Mouse (Mus musculus) megakaryocyte progenitor cell, adult 5-6 weeks (primary cell): ENCODE measurements around the gene Aff3. TPM values are rescaled to one million over a fixed set of nuclear protein-coding genes. Genes with fewer than 3 reads are reported as not detected.
A peak's percentile ranks its signal among the peaks of the same experiment; 100 is the strongest.

Experiments
- ATAC-seq: replicated peaks from 2 replicates; pipeline ENCODE4 v1.8.0; 2016; ENCODE audit warnings: mild to moderate bottlenecking, moderate TSS enrichment, inconsistent platforms; ENCODE audit not compliant: poor library complexity
- total RNA-seq, 2 experiments: library from RNA; stranded (forward) in 1 of 2; stranded (reverse) in 1 of 2; fragments of 157-497, 149-512 nt in 1 of 2; fragments of 200-1000 nt in 1 of 2; gene quantifications; 2 replicates each; pipeline versions ENCODE4 v1.2.3 to v1.2.4; 2015 to 2017

Aff3 gene
- total RNA-seq, 2 experiments from 2014 or later = 11.8 to 26.9 TPM

DNA sequence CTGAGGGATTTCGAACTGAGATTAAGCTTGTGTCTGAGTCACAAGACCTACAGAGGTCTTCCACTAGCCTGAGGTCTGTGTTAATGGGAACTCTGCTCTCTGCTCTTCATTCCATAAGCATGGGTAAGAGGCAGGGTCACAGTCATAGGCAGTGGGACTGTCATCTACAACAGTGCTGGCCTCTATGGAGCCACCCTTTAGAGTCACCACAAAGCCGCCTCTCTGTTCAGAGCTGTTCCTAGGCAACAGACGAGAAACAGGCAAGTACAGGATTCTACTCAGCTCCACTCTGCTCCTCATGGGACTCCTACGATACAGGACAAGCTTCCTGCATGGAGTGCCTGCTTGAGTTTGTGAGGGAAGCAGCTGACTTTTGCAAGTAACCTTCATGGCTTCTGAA is 371.9 kb downstream of the Aff3 start:
- no peak for ATAC-seq

DNA sequence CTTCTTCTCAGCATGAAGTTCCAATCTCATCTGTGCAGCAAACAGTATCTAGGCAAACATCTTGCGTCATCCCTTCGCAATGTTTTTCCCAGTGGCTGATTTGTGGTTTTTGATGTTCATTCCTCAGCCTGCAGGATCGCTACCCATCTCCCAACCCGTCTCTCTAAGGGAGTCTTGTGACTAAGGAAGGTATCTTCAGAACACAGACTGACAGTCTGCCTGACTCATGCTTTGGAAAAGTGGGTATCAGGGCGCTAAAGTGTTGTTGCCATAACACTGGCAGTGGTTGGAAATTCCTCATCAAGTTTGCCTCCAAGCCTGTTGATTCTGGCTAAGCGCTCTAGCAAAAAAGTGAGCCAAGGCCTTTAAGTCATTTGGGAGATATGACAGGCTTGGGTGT is 372.8 kb downstream of the Aff3 start:
- no peak for ATAC-seq

DNA sequence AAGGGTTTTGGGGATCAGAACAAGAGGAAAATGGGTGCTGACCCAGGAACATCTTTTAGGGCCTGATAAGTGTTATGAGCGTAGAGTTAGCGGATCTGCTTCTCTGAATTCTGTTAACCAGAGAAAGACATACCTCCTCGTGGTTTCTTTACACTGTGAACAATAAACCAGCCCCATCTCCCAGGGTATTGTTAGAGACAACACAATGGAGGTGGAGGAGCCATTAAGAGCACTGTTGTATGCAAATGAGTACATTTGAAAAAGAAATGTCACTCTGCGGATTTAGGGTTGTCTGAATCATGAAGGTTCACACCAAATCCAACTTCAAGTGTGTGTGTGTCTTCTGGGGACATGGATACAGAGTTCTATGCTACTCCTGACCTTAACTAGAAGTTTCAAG is 373.3 kb downstream of the Aff3 start:
- ATAC-seq = no peak

DNA sequence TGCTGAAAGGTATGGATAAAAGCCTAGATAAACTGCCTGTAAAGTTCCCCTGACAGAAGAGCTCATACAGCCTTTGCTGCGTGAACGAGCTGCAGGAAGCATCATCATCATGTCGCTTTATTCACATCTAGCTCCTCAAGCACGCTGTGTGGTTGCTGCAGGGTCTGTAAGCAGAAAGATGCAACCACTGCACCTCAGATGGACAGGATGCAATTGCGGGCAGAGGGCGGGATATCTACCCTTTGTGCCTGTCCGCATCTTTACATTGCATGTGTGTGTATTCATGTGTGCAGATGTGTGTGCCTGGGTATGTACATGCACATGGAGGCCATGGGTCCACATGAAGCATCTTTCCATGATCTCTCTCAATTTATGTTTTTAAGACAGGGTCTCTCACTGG is 373.9 kb downstream of the Aff3 start:
- ATAC-seq = no peak

DNA sequence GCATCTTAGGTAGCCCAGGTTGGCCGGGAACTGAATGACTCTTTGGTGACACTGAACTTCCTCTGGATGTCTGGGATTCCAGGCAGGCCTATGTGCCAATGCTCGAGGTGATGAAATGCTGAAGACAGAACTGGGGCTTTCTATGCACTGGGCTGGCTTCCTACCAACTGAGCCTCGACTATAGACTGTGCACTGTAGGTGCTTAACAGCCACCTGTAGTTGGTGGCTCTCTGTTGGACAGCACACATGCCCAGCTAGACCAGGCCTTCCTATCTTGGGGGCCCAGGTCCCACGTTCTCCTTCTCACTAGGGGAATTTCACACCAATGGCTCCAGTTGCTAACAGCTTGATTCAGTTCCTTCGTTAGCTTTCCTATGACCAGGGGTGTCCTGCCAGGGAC is 374.9 kb downstream of the Aff3 start:
- no peak for ATAC-seq

DNA sequence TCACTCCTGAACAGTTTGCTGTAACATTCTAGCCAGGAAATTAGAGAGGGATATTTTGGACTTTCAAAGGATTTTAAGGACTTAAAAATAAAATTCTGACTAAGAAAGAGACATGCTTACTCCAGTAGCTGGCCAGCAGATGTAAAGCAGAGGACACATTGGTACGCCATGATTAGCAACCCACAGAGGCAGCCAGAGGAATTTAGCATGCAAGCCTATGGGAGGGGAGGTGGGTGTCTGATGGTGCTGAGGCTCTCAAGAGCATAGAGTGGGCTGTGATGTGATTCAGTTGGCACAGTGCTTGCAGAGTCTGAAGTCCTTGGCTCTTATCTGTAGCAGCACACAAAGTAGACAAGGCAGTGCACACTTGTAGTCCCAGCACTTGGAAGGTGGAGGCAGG is 376.0 kb downstream of the Aff3 start:
- no peak for ATAC-seq

DNA sequence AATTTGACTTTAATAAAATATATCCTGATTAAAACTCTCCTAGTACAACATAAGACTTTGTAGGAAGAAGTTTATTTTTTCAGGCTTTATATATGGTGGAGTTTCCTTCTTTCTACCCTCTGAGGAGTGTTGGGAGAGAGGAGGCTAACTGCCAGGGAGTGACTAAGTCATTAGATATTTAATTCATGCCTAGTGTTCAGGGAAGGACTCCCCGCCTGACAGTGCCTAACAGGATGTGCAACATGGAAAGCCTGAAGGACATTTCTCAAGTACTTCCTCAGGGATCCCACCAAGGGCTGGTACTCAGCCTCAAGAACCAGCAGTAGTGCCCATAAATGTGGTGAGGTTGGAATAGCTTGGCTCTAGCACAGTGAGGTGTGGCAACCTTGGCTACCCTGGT is 378.2 kb downstream of the Aff3 start:
- no peak for ATAC-seq

DNA sequence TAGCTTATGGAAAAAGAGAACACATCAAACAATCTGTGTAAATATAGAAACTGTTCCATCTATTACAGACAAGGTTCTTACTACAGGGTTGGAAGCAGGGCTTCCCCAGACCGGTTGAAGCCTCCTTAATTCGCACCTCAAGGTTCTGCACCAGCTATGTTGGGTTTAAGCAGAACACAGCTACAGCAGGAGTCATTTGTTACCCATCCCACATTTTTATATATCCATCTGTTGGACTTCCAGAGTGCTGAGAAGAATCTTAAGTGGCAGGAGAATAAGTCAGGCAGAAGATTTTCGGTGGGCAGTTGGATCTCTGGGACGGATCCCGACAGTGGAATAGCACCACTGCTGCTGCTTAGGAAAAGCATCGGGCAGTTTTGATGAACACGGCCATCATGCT is 384.2 kb downstream of the Aff3 start:
- no peak for ATAC-seq

DNA sequence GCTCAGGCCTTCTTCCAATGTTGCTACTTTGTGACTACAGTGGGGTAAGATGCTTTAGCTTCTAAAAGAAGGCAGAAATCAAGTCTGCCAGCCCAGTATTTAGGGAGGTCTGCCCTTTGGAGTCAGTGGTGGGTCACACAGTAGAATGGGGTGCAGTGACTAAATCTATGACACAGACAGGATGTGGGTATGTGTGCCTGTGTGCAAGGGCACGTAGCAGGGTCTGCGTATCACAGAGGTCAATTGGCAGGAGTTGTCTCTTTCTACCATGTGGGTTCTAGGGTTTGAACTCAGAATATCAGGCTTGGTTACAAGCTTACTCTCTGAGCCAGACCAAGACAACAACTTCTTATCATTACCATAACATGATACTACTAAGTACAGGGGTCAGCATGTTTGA is 393.4 kb downstream of the Aff3 start:
- ATAC-seq = no peak

DNA sequence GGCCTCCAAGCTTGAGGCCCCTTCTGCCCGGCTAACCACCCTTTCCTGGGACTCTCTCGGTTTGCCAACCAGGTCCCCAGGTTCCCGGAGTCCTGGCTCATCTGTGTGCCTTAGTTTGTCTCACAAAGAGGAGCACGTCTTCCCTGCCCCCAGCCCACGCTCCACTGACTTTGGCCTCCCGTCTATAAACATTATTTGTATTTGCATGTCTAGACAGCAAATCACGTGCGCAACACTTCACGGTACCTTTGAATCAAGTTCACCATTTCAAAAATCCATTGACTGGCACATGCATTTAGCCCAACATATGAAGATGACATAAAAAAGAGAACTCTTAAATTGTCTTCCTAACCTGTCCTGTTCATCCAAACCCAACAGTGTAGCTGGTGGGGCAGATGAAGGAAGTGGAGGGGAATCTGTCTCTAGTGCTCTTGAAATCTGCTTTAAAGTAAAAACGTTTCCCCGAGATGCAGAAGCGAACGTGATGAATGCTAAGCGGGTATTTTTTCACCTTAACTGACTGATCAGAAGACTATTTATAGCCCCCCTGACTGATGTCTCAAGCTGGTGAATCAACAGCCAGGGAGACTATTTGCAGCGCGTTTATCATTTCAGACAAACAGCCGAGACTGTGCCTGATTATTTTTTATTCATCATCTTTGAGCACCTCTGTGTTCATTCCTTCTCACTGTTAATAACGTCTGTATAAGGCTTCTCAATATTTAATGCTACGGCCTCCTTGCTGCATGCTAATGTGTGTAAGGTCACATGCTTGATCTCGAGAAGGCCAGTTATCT is 396.3 kb downstream of the Aff3 start:
- ATAC-seq = no peak

DNA sequence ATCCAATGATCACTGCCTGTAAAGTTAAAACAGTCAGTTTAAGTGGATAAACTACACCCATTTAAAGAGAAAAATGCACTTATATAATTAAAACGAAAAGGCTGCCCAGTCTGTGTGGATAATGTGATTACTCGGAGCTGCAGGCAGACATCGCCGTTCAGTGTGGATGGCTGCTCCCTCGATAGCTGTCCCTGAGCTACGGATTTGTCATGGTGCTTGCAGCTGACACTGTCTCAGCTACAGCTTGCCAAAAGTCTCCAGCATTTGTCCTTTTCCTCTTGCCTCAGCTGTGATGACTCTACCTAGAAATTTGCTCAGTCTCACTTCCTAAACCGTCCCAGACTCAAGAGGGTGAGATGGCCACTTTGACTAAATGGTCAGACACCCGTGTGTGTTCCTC is 401.5 kb downstream of the Aff3 start:
- ATAC-seq = no peak

DNA sequence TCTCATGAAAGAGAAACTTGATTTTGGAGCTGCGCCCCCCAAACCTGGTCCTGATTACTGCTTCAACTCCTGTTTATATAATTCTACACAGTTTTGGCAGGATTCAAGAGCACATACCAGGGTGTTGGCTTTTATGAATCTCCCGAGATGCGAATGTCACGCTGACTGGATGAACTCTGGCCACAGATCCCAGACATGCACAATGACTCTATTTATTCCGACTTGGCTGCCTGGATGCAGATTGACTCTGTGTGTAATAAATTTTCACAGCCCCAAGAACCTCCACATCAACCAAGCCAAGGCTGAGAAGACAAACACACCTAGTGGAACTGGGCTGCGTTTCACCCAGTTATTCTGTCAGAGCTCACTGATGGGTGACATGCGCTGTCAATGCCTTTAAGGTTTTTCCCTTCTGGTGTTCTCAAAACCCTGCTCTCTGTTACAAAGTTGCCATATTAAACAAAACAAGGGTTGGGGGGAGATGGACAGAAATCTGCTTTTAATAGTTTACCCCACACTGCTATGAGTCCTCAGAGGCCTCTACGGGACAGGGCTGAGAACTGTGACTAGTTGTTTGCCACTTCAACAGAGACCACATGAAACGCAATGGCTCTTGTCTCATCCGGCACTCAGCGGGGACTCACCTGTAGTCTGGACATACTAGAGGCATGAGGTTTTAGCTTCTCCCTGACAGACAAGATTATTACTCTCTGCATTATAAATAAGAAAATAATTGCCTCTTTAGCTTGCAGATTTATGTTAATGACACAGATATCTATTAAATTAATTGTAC is 402.2 kb downstream of the Aff3 start:
- ATAC-seq = no peak

DNA sequence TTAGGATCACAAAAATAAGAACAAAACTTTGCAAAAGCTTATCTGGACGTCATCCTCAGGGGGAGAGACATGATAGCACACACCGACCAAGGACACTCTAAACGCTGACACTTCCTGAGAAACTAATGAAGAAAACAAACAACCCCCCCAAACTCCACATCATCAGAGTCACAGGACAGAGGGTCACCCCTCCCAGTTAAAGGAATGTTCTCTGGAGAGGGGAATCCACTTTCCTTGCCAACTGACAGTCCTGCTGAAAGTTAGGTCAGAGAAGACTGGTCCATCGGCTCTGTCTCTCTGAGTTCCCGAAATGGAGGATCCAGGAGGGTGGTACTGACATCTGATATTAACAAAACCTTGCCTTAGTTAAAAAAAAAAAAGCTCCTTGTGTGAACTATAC is 403.7 kb downstream of the Aff3 start:
- no peak for ATAC-seq

DNA sequence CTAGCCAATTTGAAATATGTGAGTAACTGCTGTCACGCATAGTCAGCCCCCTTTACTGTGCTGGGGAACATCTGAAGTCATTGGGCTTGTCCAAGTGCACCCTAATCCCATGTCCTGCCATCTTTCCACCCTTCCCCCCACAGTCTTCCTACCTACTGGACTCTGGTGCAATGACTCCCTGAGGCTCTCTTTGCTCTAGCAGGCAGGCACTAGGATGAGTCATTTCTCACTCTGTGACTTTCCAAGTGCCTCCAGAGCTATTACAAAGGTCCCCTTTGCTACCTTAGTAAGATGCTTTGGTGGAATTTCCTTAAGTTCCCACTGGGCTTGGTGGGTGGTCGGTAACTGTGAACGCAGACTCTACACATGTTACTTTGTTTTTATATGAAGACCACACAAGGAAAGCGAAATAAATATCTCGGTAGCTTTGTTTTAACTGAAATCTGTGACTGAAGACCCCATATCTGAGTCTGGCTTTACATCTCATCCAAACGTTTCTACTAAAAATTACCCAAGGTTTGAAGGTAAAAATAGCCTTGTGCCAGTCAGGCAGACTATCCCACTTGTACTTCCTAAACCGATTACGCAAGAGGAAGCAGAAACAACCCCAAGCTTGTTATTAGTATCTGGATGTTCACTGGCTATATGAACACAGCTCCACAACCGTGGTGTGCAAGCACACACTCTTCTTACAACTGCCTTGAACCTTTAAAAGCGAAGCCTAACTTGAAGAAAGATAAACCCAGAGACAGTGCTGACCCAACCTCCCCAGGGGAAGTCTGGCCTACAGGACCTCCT is 405.0 kb downstream of the Aff3 start:
- ATAC-seq = peak; percentile 46; the same call in 1 of the 2 replicates

DNA sequence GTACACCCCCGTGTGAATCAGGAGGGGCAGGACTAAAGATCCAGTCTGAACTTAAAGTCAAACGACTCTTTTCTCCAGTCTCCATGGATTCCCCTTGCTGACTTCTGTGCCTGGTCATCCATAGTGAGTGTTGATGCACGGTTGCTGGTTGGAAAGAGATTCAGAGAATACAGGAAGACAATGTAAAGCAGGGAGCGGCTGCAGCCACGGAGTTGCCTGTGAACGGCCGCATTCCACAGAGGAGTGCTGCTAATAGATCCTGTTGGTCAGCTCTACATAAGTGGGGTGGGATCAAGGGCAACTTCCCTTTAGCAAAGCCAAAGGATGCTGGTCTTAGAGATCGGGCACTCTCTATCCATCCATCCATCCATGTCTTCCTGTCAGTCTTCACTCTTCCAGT is 410.3 kb downstream of the Aff3 start:
- ATAC-seq = no peak

DNA sequence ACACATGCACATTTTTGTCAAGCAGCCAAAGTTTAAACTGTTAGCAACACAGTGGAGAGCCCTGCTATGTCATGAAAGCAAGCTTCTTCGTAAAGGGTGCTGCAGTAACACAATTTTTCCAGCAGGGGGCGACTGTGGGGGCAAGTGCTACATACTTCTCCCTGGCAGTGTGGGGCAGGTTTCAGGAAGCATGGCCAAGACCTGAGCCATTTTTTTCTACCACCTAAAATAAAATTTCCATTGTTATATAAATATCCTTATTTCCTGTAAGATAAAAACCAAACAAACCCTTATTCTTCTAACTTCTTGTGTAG is 412.0 kb downstream of the Aff3 start:
- peak; percentile 63 for ATAC-seq

DNA sequence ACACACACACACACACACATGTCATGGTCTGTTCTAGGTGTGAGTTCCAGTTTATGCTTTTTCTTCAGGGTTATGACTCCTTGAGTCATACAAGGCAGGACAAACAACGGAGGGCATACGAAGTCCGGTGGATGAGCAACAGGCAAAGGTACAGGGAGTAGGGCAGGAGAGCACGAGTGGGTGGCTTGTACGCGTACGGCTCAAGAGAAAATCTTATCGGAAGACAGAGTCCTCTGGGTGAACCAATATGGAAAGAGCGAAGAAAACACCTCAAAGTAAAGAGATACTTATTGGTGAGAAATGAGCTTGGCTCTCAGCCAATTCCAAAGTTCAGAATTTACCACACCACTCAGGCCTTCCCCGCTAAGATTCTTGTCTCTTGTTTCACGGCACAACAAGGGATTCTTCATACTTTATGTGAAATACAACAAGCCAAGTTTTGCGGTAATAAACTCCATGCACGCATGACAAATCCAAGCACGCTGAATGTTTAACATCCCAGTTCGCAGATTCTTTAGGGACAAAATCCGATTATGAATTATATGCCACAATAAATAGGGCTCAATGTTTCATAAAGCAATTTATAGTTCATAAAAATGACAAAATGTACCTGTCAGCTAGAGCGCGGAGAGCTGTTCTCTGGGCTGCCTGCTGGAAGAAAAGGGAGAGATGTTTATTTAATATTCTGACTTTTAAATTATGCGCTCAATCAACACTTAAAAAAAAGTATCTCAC is 412.6 kb downstream of the Aff3 start:
- ATAC-seq = no peak

DNA sequence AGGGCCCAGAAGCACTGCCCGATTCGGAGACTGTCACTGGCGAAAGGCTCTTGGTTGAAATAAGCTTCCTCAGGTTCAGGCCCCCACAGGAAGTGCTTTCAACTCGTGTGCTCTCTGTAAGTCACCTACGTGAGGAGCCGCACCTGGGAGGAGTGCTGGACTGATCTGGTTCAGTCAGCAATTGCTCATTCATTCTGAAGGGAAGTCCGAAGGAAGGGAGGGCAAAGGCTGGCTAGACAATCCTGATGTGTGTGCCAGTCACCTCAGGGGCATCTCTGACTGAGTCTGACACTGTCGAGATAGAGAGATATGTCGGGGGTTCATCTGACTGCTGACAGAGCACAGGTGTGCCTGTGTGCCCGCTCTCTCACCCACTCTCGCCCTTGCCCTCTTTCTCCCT is 413.3 kb downstream of the Aff3 start:
- ATAC-seq = no peak

DNA sequence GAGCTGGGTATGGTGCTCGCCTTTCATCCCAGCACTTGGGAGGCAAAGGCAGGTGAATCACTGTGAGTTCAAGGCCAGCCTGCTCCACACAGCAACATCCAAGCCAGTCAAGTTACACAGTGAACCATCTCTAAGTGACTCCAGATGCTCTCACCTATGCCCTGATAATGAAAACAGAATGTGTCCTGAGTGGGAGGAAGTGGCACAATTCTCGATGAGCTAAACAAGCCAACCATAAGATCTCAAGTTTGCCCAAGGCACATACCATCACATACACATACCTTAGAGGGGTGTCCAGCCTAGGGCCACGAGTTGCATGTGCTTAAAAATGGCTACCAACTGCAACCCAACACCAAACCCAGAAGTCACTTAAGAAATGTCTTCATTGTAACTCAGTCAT is 414.5 kb downstream of the Aff3 start:
- ATAC-seq = no peak

DNA sequence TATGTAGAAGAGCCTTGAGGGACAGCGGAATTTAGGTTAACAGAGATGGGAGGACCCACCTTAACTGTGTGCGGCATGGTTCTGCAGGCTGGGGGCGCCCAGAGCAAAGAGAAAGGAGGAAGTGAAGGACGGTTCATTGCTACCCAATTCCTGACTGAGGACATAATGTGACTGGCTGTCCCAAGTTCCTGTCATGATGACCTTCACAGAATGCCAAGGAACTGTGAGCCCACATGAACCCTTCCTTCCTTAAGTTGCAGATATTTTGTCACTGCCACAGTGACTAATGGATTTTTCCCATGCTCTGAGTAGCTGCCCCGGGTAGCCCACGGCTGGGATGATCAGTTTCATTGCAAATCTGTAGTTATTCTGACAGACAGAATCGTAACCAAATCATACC is 415.2 kb downstream of the Aff3 start:
- ATAC-seq = peak; percentile 82

DNA sequence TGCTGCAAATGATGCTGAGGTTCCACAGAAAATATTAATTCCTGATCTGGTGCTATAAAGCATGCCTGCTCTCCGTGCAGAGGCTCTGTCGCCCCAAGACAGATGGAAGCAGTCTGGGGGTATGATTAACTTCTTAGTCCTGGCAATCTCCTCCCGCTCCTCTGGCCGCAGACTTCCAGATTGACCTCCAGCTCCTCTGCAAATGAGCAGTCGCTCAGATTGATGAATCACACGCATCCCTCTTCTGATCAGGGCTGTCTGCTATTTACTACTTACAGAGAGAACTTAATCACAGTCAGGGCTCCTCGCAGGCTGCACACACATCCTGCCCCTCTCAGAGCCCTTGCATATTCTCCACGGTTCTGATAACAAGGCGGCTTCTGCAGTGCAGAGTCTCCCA is 416.7 kb downstream of the Aff3 start:
- ATAC-seq = no peak
